Mouse (Mus musculus): Measurements from ENCODE around the gene Slc5a5. TPM values are rescaled to one million over a fixed set of nuclear protein-coding genes. Genes with fewer than 3 reads are reported as not detected.
A peak's percentile ranks its signal among the peaks of the same experiment; 100 is the strongest.
"Not testable (repeated sequence)": the region's sequence is repeated elsewhere in the genome, so short reads cannot be mapped to it uniquely, and the experiment has no call there.

The Slc5a5 gene
- polyA plus RNA-seq, 1 experiment, result 1.5 TPM

GRCm38 (mm10) chr8:70896316-70897020 is 3.9 kb upstream of the Slc5a5 start:
- TF ChIP-seq CTCF (IDR thresholded peaks at IDR 0.05; ENCODE audit: control insufficient read depth, insufficient read depth, insufficient replicate concordance, low read depth, low read length) (no peak), POLR2A (IDR thresholded peaks at IDR 0.05; ENCODE audit: control insufficient read depth, low read depth, low read length) (no peak)
- no peaks in the 10 kb centered on the region for H3K27me3 ChIP-seq (ENCODE audit: control insufficient read depth, insufficient read depth, low read length)
- peak overlapping the region; percentile 90 for H3K4me3 ChIP-seq (ENCODE audit: control insufficient read depth, low read depth, low read length)
- no peaks in the 10 kb centered on the region; the same call in 1 of the 2 replicates for H3K36me3 ChIP-seq (ENCODE audit: control insufficient read depth, insufficient read depth, low read length)
- peak overlapping the region; percentile 63 for H3K27ac ChIP-seq (ENCODE audit: control insufficient read depth, insufficient read depth, low read depth, low read length)
- H3K4me1 ChIP-seq (ENCODE audit: control insufficient read depth, insufficient read depth, low read length), result peaks cover 17% of the 10 kb centered on the region

- H3K27ac ChIP-seq (ENCODE audit: control insufficient read depth, insufficient read depth, low read depth, low read length); H3K4me3 ChIP-seq (ENCODE audit: control insufficient read depth, low read depth, low read length); H3K36me3 ChIP-seq (ENCODE audit: control insufficient read depth, insufficient read depth, low read length); H3K27me3 ChIP-seq (ENCODE audit: control insufficient read depth, insufficient read depth, low read length): not testable (repeated sequence)
- H3K4me1 ChIP-seq (ENCODE audit: control insufficient read depth, insufficient read depth, low read length), result peaks cover 21% of the 10 kb centered on the region
Observed at GRCm38 (mm10) chr8:70895571-70896259, 3.2 kb upstream of the Slc5a5 start.

GRCm38 (mm10) chr8:70894771-70895545 is 2.4 kb upstream of the Slc5a5 start:
- H3K4me3 ChIP-seq (ENCODE audit: control insufficient read depth, low read depth, low read length), result no peak overlapping the region
- H3K4me1 ChIP-seq (ENCODE audit: control insufficient read depth, insufficient read depth, low read length), result peaks cover 21% of the 10 kb centered on the region
- TF ChIP-seq CTCF (IDR thresholded peaks at IDR 0.05; ENCODE audit: control insufficient read depth, insufficient read depth, insufficient replicate concordance, low read depth, low read length) (no peak), POLR2A (IDR thresholded peaks at IDR 0.05; ENCODE audit: control insufficient read depth, low read depth, low read length) (no peak)
- no peaks in the 10 kb centered on the region; the same call in 1 of the 2 replicates for H3K36me3 ChIP-seq (ENCODE audit: control insufficient read depth, insufficient read depth, low read length)
- no peak overlapping the region for H3K27ac ChIP-seq (ENCODE audit: control insufficient read depth, insufficient read depth, low read depth, low read length)
- H3K27me3 ChIP-seq (ENCODE audit: control insufficient read depth, insufficient read depth, low read length), result no peaks in the 10 kb centered on the region

- Histone ChIP-seq H3K4me1 (ENCODE audit: control insufficient read depth, insufficient read depth, low read length) (peaks cover 21% of the 10 kb centered on the region), H3K27me3 (ENCODE audit: control insufficient read depth, insufficient read depth, low read length) (no peaks in the 10 kb centered on the region), H3K4me3 (ENCODE audit: control insufficient read depth, low read depth, low read length) (no peak overlapping the region), H3K27ac (ENCODE audit: control insufficient read depth, insufficient read depth, low read depth, low read length) (no peak overlapping the region), H3K36me3 (ENCODE audit: control insufficient read depth, insufficient read depth, low read length) (no peaks in the 10 kb centered on the region; the same call in 1 of the 2 replicates)
- TF ChIP-seq CTCF (IDR thresholded peaks at IDR 0.05; ENCODE audit: control insufficient read depth, insufficient read depth, insufficient replicate concordance, low read depth, low read length), result no peak
- no peak for TF ChIP-seq POLR2A (IDR thresholded peaks at IDR 0.05; ENCODE audit: control insufficient read depth, low read depth, low read length)
Observed at GRCm38 (mm10) chr8:70894385-70894720, 1.8 kb upstream of the Slc5a5 start.

GRCm38 (mm10) chr8:70893656-70894384 is 1.3 kb upstream of the Slc5a5 start:
- Histone ChIP-seq H3K27ac (ENCODE audit: control insufficient read depth, insufficient read depth, low read depth, low read length) (no peak overlapping the region), H3K4me1 (ENCODE audit: control insufficient read depth, insufficient read depth, low read length) (peaks cover 21% of the 10 kb centered on the region), H3K4me3 (ENCODE audit: control insufficient read depth, low read depth, low read length) (no peak overlapping the region), H3K27me3 (ENCODE audit: control insufficient read depth, insufficient read depth, low read length) (no peaks in the 10 kb centered on the region), H3K36me3 (ENCODE audit: control insufficient read depth, insufficient read depth, low read length) (no peaks in the 10 kb centered on the region; the same call in 1 of the 2 replicates)
- TF ChIP-seq CTCF (IDR thresholded peaks at IDR 0.05; ENCODE audit: control insufficient read depth, insufficient read depth, insufficient replicate concordance, low read depth, low read length) (peak; percentile 44; the same call in 1 of the 2 replicates), POLR2A (IDR thresholded peaks at IDR 0.05; ENCODE audit: control insufficient read depth, low read depth, low read length) (no peak)

- peak overlapping the region; percentile 50 for H3K4me3 ChIP-seq (ENCODE audit: control insufficient read depth, low read depth, low read length)
- no peaks in the 10 kb centered on the region; the same call in 1 of the 2 replicates for H3K36me3 ChIP-seq (ENCODE audit: control insufficient read depth, insufficient read depth, low read length)
- peaks cover 18% of the 10 kb centered on the region for H3K4me1 ChIP-seq (ENCODE audit: control insufficient read depth, insufficient read depth, low read length)
- TF ChIP-seq CTCF (IDR thresholded peaks at IDR 0.05; ENCODE audit: control insufficient read depth, insufficient read depth, insufficient replicate concordance, low read depth, low read length), result no peak
- no peak for TF ChIP-seq POLR2A (IDR thresholded peaks at IDR 0.05; ENCODE audit: control insufficient read depth, low read depth, low read length)
- no peak overlapping the region for H3K27ac ChIP-seq (ENCODE audit: control insufficient read depth, insufficient read depth, low read depth, low read length)
- no peaks in the 10 kb centered on the region for H3K27me3 ChIP-seq (ENCODE audit: control insufficient read depth, insufficient read depth, low read length)
Observed at GRCm38 (mm10) chr8:70892896-70893655, 519 bp upstream of the Slc5a5 start.
